Mouse (Mus musculus) lung, embryonic 15.5 days (tissue): ENCODE measurements at regions not wholly inside any gene's neighbourhood (a gene's known extent, or its start where the extent isn't known, plus 50 kb on each side); places are given as distances from the start of the nearest gene placed in this dataset.
A peak's percentile ranks its signal among the peaks of the same experiment; 100 is the strongest.

Source experiments
- ATAC-seq: fragments of 200-750 bp; cut with Nextera tagmentation; 2 replicates; pipeline ENCODE4 v1.8.0; 2017; ENCODE audit warnings: moderate number of reproducible peaks, borderline replicate concordance; ENCODE audit not compliant: low FRiP score, low TSS enrichment; ENCODE audit errors: extremely low read depth
- H3K27ac ChIP-seq: fragments of 300-500 bp; sonication (generic); 2 replicates; pipeline ENCODE4 v1.5.1; 2015; ENCODE audit warnings: moderate library complexity, mild to moderate bottlenecking, inconsistent platforms
- H3K27me3 ChIP-seq: fragments of 300-500 bp; sonication (generic); 2 replicates; pipeline ENCODE4 v1.6.1; 2015; ENCODE audit warnings: inconsistent platforms
- H3K36me3 ChIP-seq: fragments of 300-500 bp; sonication (generic); 2 replicates; pipeline ENCODE4 v1.6.1; 2015; ENCODE audit warnings: inconsistent platforms
- H3K4me1 ChIP-seq: fragments of 300-500 bp; sonication (generic); 2 replicates; pipeline ENCODE4 v1.6.1; 2015; ENCODE audit warnings: inconsistent platforms
- H3K4me2 ChIP-seq: fragments of 300-500 bp; sonication (generic); 2 replicates; pipeline ENCODE4 v1.6.1; 2015; ENCODE audit warnings: inconsistent platforms, mild to moderate bottlenecking, moderate library complexity
- H3K4me3 ChIP-seq: fragments of 300-500 bp; sonication (generic); 2 replicates; pipeline ENCODE4 v1.5.1; 2015; ENCODE audit warnings: mild to moderate bottlenecking, inconsistent platforms
- H3K9ac ChIP-seq: fragments of 300-500 bp; sonication (generic); 2 replicates; pipeline ENCODE4 v1.6.1; 2015; ENCODE audit warnings: inconsistent platforms
- H3K9me3 ChIP-seq: fragments of 300-500 bp; sonication (generic); 2 replicates; pipeline ENCODE4 v1.6.1; 2016; ENCODE audit warnings: inconsistent platforms
- WGBS: fragments of 180-500 bp; shearing (Covaris S2); methylation state at CpG from one replicate; pipeline ENCODE4 v1.1.7; 2015; 5-methylcytosine and 5-hydroxymethylcytosine counted together

- H3K9ac ChIP-seq: no peak overlapping the region
- H3K4me1 ChIP-seq: no peaks in the 10 kb centered on the region
- no peak overlapping the region for H3K27ac ChIP-seq
- WGBS: 80% methylated on average over 8 of the region's 8 CpGs
- no peaks in the 10 kb centered on the region for H3K36me3 ChIP-seq
- no peak overlapping the region for H3K4me3 ChIP-seq
- ATAC-seq: no peak
- H3K9me3 ChIP-seq: no peaks in the 10 kb centered on the region
- no peaks in the 10 kb centered on the region for H3K27me3 ChIP-seq
- H3K4me2 ChIP-seq: no peak overlapping the region
Measured at GRCm38 (mm10) chr4:32126828-32127227, 111.8 kb upstream of the Bach2 start.

DNA sequence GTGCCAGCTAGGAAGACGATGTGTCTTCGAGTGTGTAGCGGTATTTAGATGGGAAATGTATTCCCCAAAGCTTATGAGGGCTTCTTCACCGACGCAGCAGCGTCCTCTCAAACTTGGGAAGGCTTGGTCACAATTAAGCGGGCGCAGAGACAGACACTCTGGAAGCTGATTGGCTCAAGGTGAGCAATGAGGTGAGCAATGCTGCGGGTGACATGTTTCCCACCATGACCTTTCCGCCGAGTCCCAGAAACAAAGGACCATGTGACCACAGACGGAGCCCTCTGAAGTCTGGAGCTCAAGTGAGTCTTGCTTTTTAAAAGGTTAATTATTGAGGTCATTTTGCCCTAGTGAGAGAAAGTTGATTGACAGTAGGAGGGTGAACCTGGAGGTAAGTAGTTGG lies 108.0 kb upstream of the Bach2 start:
- ATAC-seq: no peak
- Histone ChIP-seq H3K4me3 (no peak overlapping the region), H3K4me2 (no peak overlapping the region), H3K27ac (no peak overlapping the region), H3K36me3 (no peaks in the 10 kb centered on the region), H3K9ac (no peak overlapping the region), H3K4me1 (no peaks in the 10 kb centered on the region), H3K9me3 (no peaks in the 10 kb centered on the region), H3K27me3 (no peaks in the 10 kb centered on the region)
- 67% methylated on average over 12 of the region's 12 CpGs for WGBS

DNA sequence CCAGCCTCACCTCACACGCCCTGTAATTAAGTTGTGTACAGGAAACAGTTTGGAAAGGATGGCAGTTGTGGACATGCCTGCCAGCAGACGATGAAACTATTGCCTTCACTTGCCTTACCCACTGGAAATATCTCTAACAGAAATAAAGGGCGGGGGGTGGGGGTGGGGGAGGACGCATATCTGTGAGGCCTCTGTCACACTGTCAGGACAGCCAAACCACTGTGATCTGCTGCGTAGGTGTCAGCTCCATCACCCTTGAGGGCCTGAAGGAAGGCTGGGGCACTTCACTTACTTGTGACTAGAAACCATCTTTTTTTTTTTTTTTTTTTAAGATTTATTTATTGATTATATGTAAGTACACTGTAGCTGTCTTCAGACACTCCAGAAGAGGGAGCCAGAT lies 106.8 kb upstream of the Bach2 start:
- WGBS: 75% methylated on average over 5 of the region's 5 CpGs
- Histone ChIP-seq H3K27ac (no peak overlapping the region), H3K36me3 (no peaks in the 10 kb centered on the region), H3K9ac (no peak overlapping the region), H3K9me3 (no peaks in the 10 kb centered on the region), H3K4me1 (no peaks in the 10 kb centered on the region), H3K4me3 (no peak overlapping the region), H3K27me3 (no peaks in the 10 kb centered on the region), H3K4me2 (no peak overlapping the region)
- no peak for ATAC-seq

DNA sequence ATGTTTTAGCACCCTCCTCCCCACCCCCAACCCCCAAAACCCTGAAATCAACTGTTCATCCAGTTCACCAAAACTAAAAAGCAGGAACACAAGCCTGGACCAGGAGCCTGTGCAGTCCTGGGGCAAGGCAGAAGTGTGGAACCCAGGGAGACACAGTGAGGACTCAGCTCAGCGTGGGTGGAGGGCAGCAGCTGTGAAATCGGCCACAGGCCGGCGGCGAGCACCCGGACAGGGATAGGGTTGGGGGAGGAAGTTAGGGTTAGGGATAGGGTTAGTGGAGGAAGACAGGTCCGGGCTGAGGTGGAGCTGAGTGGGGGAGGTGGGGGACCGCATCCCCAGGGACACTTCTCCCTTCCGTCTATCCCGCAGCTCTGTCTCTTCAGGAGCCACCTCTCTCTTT lies 102.5 kb upstream of the Bach2 start:
- peaks cover 4% of the 10 kb centered on the region; the same call in 1 of the 2 replicates for H3K4me1 ChIP-seq
- no peak overlapping the region for H3K4me3 ChIP-seq
- no peak overlapping the region for H3K27ac ChIP-seq
- WGBS: 62% methylated on average over 9 of the region's 10 CpGs
- H3K27me3 ChIP-seq: no peaks in the 10 kb centered on the region
- no peaks in the 10 kb centered on the region for H3K36me3 ChIP-seq
- H3K9me3 ChIP-seq: no peaks in the 10 kb centered on the region
- no peak for ATAC-seq
- no peak overlapping the region for H3K9ac ChIP-seq
- no peak overlapping the region for H3K4me2 ChIP-seq

DNA sequence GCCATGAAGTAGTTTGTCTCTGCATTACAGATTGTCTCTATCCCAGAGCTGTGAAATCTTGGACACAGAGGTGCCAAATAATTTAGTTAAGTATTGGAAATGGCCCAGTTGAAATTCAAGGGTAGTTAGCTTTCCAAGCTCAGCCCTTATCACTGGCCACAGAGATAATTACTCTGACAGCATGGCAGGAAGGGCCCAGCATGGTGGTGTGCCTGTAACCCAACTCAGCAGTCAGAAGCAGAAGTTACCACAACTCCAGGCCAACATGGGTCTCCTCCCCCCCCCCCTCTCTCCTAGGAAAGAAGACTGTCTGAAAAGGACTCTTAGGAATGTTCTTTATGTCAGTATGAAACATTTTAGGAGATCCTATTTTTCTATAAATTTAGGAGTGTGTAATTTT lies 101.4 kb upstream of the Bach2 start:
- Histone ChIP-seq H3K4me1 (peaks cover 4% of the 10 kb centered on the region; the same call in 1 of the 2 replicates), H3K27me3 (no peaks in the 10 kb centered on the region), H3K36me3 (no peaks in the 10 kb centered on the region), H3K4me3 (no peak overlapping the region), H3K9me3 (no peaks in the 10 kb centered on the region), H3K27ac (no peak overlapping the region), H3K4me2 (no peak overlapping the region), H3K9ac (no peak overlapping the region)
- no peak for ATAC-seq

DNA sequence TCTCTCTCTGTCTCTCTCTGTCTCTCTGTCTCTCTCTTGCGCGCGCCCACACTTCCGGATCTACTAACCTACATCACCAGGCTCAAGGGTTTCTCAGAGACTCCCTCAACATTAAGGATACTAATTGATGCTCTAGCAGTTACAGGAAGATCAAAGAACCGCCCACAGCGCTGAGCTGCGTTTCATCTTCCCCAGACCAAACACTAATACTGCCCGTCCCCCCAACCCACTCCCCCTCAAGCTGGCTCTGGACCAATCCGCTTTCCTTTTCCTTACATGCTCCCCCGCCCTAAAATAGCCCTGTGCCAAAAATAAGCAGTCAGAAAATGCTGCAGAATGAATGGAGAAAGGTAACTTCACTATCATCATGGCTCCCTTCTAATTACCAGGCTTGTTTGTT lies 100.6 kb upstream of the Bach2 start:
- Histone ChIP-seq H3K9ac (no peak overlapping the region), H3K4me2 (no peak overlapping the region), H3K4me3 (no peak overlapping the region), H3K4me1 (peaks cover 4% of the 10 kb centered on the region; the same call in 1 of the 2 replicates), H3K27me3 (no peaks in the 10 kb centered on the region), H3K36me3 (no peaks in the 10 kb centered on the region), H3K9me3 (no peaks in the 10 kb centered on the region), H3K27ac (no peak overlapping the region)
- WGBS: 47% methylated on average over 10 of the region's 10 CpGs
- peak; percentile 42; the same call in 1 of the 2 replicates for ATAC-seq

- Histone ChIP-seq H3K4me1 (peaks cover 4% of the 10 kb centered on the region; the same call in 1 of the 2 replicates), H3K4me3 (no peak overlapping the region), H3K27me3 (no peaks in the 10 kb centered on the region), H3K9me3 (no peaks in the 10 kb centered on the region), H3K9ac (no peak overlapping the region), H3K4me2 (no peak overlapping the region), H3K36me3 (no peaks in the 10 kb centered on the region), H3K27ac (no peak overlapping the region)
- WGBS: 67% methylated on average over 6 of the region's 6 CpGs
- ATAC-seq: no peak
Measured at GRCm38 (mm10) chr4:32139586-32139985, 99.0 kb upstream of the Bach2 start.

GRCm38 (mm10) chr4:32140068-32140467 lies 98.5 kb upstream of the Bach2 start:
- no peaks in the 10 kb centered on the region for H3K36me3 ChIP-seq
- H3K4me3 ChIP-seq: no peak overlapping the region
- WGBS: 75% methylated on average over 2 of the region's 2 CpGs
- no peak overlapping the region for H3K4me2 ChIP-seq
- no peaks in the 10 kb centered on the region for H3K9me3 ChIP-seq
- peaks cover 4% of the 10 kb centered on the region; the same call in 1 of the 2 replicates for H3K4me1 ChIP-seq
- no peaks in the 10 kb centered on the region for H3K27me3 ChIP-seq
- no peak for ATAC-seq
- H3K27ac ChIP-seq: no peak overlapping the region
- no peak overlapping the region for H3K9ac ChIP-seq

GRCm38 (mm10) chr4:32142198-32142597 lies 96.4 kb upstream of the Bach2 start:
- H3K4me1 ChIP-seq: peaks cover 4% of the 10 kb centered on the region; the same call in 1 of the 2 replicates
- no peak overlapping the region for H3K4me3 ChIP-seq
- H3K4me2 ChIP-seq: no peak overlapping the region
- ATAC-seq: no peak
- no peaks in the 10 kb centered on the region for H3K36me3 ChIP-seq
- no peaks in the 10 kb centered on the region for H3K9me3 ChIP-seq
- no peak overlapping the region for H3K9ac ChIP-seq
- H3K27ac ChIP-seq: no peak overlapping the region
- no peaks in the 10 kb centered on the region for H3K27me3 ChIP-seq
- WGBS: 42% methylated on average over 4 of the region's 4 CpGs

- H3K4me2 ChIP-seq: no peak overlapping the region
- no peak overlapping the region for H3K9ac ChIP-seq
- 0 out of 2 replicates have a peak, but pooled peaks cover 1% of the 10 kb centered on the region for H3K4me1 ChIP-seq
- no peak overlapping the region for H3K27ac ChIP-seq
- H3K9me3 ChIP-seq: no peaks in the 10 kb centered on the region
- no peaks in the 10 kb centered on the region for H3K36me3 ChIP-seq
- H3K4me3 ChIP-seq: no peak overlapping the region
- ATAC-seq: no peak
- WGBS: 38% methylated on average over 1 of the region's 1 CpGs
- H3K27me3 ChIP-seq: no peaks in the 10 kb centered on the region
Measured at GRCm38 (mm10) chr4:32147146-32147545, 91.5 kb upstream of the Bach2 start.

DNA sequence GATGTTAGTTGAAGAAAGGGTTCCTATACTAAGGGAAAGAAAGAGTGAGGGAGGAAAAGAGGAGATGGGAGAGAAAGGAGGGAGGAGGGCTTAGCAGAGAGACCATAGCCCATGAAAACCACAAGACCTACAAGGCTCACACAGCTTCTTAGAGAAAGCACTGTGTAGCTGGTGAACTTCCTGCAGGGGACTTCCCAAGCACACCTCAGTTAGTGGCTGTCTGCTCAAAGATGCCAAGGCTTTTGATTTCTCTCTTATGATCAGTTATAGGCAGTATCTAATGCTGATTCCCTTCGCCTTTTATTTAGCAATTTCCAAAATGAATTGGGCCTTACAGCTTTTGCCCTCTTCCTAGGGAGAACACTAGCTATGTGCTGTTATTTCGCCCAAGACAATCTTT lies 90.0 kb upstream of the Bach2 start:
- H3K36me3 ChIP-seq: no peaks in the 10 kb centered on the region
- ATAC-seq: no peak
- H3K4me2 ChIP-seq: no peak overlapping the region
- H3K4me3 ChIP-seq: no peak overlapping the region
- whole genome bisulfite sequencing: 87% methylated on average over 2 of the region's 2 CpGs
- H3K9me3 ChIP-seq: no peaks in the 10 kb centered on the region
- no peak overlapping the region for H3K9ac ChIP-seq
- no peak overlapping the region for H3K27ac ChIP-seq
- peaks cover 5% of the 10 kb centered on the region; the same call in 1 of the 2 replicates for H3K4me1 ChIP-seq
- H3K27me3 ChIP-seq: no peaks in the 10 kb centered on the region

- Histone ChIP-seq H3K9me3 (no peaks in the 10 kb centered on the region), H3K4me3 (no peak overlapping the region)
- 71% methylated on average over 7 of the region's 7 CpGs for WGBS
Measured at GRCm38 (mm10) chr4:32149171-32149570, 89.4 kb upstream of the Bach2 start.

DNA sequence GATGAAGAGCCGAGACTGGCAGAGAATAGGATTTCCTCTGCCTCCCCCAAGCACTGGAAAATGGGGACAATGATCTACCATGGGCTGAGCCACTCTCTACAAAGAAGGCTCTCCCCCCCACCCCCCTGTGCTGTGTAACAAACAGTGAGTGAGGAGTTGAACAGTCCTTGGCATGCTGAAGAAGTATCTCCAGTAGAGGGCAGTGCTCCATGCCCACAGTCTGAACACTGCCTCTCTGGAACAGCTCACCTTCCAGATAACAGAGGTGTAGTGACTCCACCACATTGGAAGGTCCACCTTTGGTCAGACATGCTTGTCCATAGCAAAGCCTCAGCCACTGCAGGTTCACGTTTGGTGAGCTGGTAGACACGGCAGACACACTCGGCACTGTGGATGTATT lies 85.2 kb upstream of the Bach2 start:
- H3K4me3 ChIP-seq: no peak overlapping the region
- H3K27me3 ChIP-seq: no peaks in the 10 kb centered on the region
- H3K9me3 ChIP-seq: no peaks in the 10 kb centered on the region
- peak; percentile 50; the same call in 1 of the 2 replicates for ATAC-seq
- peaks cover 5% of the 10 kb centered on the region; the same call in 1 of the 2 replicates for H3K4me1 ChIP-seq
- no peak overlapping the region for H3K27ac ChIP-seq
- no peak overlapping the region for H3K4me2 ChIP-seq
- no peaks in the 10 kb centered on the region for H3K36me3 ChIP-seq
- H3K9ac ChIP-seq: no peak overlapping the region
- WGBS: 75% methylated on average over 4 of the region's 4 CpGs

More at GRCm38 (mm10) chr4:32149171-32149570, 89.4 kb upstream of the Bach2 start:
- Histone ChIP-seq H3K27me3 (no peaks in the 10 kb centered on the region), H3K36me3 (no peaks in the 10 kb centered on the region), H3K9ac (no peak overlapping the region), H3K27ac (no peak overlapping the region), H3K4me1 (peaks cover 5% of the 10 kb centered on the region; the same call in 1 of the 2 replicates), H3K4me2 (no peak overlapping the region)
- ATAC-seq: no peak
